Mouse (Mus musculus) induced T-regulatory cell, adult 2 months (primary cell): Measurements from ENCODE around the gene Slc44a2.

ENCODE experiments used
- DNase-seq: peaks from one replicate; pipeline ENCODE4 v3.0.0-alpha.2; 2012; ENCODE audit warnings: low read depth

The Slc44a2 gene

DNA sequence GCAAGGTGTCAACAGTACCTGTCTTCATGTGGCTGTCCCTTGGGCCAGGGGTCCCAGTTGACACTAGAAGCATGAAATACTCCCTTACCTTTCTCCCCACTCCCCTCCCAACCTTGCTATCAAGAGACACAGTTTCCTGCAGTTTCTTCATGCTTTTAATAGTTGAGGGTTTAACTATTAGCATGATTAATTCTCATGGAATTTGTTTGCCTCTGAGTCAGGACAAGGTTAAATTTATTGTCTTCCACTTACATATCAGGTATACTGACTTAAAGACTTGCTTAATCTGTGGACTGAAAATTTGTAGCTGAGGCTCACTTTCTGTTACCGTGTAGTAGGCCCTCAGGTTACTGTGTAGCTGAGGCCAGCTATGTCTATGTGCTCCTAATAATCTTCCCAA lies 13.0 kb downstream of the Slc44a2 start:
- no peak for DNase-seq

DNA sequence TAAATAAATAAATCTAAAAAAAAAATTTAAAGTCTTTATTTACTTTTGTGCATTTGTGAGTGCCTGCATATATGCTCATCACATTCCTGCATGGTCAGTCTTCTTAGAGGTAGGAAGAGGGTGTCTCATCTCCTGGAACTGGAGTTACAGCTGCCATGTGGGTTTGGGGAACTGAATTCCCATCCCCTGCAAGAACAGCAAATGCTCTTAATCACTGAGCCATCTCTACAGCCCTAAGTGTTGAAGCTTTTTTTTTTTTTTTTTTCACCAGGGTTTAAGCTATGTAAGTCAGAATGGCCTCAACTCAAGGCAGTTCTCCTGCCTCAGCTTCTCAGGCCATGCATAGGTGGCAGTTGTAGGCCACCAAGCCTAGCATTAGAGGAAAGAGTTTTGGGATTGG lies 14.2 kb downstream of the Slc44a2 start:
- DNase-seq: no peak

DNA sequence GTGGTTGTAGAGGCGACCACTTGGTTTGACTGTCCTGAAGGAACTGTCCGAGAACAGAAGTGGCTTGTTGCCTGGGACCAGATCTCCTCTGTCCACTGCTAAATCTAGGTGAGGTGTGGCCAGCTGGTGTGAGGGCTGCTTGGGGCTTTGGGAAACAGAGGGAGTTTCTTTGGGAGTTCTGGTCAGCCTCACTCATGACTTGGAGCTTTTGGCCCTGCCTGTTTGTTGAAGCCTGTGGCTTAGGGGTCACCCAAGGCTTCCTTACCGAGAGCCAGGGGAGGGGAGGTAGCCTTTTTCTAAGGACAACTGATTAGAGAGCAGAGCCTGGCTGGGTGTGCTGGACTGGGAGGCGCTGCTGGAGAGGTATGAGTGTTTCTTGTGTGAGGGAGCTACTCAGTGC lies 14.9 kb downstream of the Slc44a2 start:
- no peak for DNase-seq

DNA sequence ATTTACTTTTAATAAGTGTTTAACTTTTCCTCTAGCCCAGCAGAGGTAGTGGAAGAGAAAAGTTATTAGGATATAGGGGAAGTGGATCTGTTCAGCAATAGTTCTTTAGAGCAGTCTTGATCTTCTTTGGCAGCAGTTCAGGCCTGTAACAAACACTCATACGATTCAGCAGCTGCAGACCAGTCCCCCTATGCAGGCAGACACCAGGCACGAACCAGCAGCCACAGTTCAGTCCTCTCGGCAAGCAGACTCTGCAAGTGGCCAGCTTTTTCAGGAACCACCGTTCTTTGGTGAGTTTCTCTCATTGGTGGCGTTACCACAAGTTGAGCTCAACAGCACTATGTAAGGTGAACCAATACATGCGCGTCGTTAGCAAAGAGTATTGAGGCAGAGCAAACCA lies 16.0 kb downstream of the Slc44a2 start:
- DNase-seq: no peak

DNA sequence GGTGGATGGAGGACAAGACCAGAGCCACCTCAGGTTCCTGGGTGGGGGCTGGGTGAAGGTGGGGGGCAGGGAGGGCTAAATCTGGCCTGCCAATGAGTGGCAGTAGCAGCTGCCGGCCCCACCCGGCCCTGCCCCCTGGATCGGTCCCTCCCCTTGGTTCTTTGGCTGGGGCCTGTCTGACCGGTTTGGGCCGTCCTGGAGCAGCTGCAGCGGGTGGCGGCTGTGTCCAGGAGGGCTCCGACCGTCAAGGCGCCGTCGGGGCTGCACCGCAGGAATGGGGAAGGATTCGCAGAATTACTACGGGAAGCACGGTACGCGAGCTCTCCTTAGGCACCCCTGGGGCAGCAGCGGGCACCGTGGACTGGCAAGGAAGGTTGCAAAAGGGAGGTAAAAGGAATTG lies 17.2 kb downstream of the Slc44a2 start:
- DNase-seq: no peak

DNA sequence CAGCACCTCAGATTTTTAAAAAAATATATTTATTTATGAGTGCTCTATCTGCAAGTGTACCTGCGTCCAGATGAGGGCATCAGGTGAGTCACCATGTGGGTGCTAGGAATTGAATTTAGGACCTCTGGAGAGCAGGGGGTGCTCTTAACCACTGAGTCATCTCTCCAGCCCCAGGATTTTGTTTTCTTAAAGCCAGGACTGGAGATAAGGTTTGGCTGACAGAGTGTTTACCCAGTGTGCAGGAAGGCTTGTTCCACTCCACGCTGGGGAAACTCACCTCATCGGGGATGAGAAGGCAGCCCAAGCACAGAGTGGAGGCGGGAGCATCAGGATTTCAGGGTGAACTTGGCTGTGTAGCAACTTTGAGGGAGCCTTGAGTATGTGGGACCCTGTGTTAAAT lies 19.9 kb downstream of the Slc44a2 start:
- no peak for DNase-seq

DNA sequence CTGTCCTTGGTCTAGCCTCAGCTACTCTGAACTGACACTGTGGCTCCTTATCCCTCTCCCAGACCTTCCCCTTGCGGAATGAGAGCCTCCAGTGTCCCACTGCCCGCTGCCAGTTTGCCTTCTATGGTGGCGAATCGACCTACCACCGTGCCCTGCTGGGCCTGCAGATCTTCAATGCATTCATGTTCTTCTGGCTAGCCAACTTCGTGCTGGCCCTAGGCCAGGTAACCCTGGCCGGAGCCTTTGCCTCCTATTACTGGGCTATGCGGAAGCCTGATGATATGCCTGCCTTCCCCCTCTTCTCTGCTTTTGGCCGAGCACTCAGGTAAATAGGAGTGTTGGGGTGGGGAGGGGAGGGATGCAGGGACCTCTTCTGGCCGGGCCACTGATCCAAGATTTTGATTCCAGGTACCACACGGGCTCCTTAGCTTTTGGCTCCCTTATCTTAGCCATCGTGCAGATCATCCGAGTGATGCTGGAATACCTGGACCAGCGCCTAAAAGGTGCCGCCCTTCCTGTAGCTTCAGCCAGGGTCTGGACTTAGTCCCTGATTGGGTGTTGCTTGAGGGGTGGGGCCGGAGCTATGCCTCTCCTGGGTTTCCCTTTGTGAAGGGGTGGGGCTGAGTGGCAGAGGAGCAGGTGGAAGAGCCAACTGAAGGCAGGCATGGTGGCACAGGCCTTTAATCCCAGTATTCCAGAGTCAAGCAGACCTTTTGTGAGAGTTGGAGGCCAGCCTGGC lies 26.3 kb downstream of the Slc44a2 start:
- no peak for DNase-seq

DNA sequence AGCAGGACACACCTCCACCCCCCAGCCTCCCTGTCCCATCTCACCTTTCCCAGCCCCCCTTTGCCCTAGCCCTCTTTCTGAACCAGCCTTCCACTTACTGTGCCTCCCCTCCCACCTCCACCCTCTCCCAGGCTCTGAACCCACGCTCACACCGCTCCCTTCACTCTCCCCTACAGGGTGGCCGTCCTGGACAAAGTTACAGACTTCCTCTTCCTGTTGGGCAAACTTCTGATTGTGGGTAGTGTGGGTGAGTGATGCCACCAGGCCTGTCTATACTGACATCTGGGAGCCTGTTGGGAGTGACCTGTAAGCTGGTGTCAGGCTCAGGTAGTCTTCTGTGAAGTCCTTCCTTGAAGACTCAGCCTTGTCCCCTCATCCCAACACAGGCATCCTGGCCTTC lies 27.7 kb downstream of the Slc44a2 start:
- DNase-seq: no peak

DNA sequence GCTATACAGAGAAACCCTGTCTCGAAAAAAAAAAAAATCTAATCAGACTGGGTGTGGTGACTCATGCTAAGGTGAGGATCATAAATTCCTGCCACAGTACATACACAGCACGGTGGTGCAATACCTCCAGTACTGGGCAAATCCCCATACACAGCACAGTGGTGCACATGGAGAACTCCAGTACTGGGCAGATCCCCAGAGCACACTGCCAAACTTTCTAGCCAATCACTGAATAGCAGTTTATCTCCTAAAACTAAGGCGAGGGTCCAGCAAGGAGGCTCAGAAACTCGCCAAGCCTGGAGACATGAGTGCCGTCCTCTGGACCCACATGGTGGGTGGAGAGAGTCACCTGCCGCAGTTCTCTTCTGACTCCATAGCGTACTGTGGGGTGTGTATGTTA lies 30.7 kb downstream of the Slc44a2 start:
- DNase-seq: no peak

DNA sequence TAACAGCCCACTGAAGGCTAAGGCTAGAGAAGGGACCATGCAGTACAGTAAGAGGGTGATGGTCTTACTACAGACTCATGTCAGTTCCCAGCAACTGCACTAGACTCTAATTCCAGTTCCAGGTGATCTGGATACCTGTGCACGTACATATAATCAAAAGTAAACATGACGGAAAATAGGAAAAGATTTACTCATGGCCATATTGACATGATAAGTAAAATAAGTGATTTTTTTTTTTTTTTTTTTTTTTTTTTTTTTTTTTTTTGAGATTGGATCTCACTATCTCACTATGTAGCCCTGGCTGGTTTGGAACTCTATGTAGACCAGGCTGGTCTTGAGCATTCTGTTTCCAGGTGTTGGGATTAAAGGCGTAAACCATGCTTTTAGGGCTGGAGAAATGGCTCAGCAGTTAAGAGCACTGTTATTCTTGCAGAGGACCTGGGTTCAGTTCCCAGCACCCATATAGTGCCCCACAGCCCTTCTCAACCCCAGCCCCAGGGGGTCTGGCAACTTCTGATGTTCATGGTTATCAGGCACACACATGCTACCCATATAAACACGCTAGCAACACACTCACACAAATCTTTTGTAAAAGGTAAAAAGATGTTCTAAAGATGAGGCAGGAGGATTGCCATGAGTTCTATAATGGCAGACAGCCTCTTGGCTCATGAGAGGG lies 31.3 kb downstream of the Slc44a2 start:
- no peak for DNase-seq

DNA sequence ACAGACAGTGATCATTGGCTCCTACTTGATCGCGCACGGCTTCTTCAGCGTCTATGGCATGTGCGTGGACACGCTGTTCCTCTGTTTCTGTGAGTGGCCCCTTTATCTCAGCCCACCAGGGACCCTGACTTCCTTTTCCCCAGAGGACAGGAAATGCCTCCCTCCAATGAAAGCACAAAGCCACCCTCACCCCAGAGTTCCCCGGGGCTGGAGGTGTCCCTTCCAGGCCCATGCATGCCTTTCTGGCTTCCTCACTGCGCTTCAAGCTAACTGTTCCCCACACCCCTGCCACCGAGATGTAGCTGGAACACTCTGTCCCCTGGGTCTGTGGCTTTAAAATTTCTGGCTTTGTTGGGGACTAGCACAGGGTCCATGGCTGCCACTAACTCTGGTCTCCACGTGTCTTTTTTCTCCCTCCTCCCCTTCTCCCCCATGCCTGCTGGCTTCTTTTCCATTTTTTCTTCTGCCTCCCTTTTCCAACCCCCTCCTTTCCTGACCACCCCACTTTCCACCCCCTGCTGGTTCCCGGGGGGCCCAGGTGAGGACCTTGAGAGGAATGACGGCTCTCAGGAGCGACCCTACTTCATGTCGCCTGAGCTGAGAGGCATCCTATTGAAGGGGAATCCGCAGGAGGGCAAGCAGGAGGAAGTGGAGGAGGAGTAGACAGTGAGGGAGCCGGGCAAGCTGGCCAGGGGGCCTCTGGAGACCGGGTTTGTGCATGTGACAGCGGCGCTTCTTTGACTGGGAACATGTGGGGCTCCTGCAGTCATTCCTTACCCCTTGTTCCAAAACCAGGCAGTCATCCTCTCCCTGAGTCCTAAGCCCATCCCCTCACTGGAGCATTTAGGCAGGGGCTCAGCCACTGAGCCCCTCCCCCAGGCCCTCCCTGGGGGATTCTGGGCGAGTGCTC lies 32.2 kb downstream of the Slc44a2 start:
- DNase-seq: no peak

DNA sequence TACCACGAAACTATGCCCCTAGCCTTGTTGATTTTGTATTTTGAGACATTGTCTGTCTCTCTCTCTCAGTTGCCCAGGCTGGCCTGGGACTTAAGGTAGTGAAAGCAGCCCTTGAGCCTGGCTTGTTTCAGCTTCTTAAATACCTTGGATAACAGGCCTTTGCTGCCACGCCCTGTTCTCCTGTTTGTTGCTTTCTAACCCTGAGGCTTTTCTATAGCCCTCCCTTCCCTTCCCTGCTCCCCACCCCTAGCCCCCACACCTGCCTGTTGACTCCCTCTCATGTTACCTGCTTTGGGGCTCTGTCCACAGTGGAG lies 32.8 kb downstream of the Slc44a2 start:
- no peak for DNase-seq

DNA sequence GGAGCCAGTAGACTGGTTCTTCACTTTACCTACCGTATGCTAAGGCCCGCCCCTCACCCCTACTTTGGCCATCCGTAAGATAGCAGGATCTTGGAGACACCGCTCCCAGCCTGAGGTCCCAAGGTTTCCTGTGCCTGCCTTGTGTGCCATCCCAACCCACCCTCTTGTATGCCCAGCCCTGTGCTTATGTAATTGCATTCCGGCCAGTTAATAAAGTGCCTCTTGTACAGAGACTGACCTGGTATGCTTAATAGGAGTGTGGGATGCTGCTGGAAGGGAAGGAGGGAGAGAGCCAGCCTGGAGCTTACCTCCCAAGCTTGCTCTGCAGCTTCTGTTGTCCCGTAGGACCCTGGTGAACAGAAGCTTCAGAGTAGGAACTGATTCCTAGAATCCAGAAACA lies 34.3 kb downstream of the Slc44a2 start:
- DNase-seq: no peak

DNA sequence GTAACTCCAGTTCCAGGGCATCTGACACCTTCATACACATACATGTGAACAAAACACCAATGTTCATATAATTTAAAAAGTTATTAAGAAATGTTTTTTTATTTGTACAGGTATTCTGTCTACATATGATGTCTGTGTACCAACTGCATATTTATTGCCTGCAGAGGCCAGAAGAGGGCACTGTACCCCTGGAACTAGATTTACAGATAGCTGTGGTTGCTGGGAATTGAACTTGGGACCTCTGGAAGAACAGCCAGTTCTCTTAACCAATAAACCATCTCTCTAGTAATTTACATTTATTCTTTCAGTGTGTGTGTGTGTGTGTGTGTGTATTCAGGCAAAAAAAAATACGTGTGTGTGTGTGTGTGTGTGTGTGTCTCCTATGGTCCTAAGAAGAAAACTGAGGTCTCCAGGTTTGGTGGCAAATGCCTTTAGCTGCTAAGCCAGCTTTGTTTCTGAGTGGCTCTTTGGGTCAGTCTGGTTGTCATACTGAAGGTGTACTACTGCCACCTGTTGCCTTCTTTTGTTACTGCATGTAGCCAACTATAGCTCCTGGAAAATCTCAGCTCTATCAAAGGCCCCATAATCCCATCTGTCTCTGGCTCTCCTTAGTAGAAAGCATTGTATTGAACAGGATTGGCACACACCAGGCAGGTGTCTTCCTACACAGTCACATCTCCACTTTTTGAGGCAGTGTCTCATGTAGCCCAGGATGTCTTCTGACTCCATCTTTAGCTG lies 36.7 kb downstream of the Slc44a2 start:
- DNase-seq: peak; percentile 88

DNA sequence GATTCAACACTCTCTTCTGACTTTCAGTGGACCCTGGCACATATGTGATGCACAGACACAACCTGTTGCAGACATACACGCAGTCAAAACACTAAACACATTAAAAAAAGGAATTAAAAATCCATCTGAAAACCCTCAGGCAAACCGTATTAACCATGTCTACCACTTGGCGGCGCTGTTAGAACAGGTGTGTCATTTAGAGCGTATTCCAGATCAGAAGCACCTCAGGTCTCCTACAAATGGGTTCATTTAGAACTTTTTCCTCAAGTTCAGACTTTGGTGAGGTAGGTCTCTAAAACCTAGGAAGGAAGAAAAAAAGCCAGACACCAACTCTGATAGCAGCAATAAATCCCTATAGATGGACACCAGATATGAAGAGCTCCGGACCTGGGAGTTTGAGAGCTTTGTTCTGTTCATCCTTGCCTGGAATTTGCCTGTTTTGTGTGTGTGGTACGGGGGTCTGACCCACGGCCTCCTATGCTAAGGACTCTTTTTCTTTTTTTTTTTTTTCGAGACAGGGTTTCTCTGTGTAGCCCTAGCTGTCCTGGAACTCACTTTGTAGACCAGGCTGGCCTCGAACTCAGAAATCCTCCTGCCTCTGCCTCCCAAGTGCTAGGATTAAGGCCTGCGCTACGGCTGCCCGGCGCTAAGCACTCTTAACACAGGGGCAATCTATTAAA lies 46.2 kb downstream of the Slc44a2 start:
- DNase-seq: peak; percentile 94

DNA sequence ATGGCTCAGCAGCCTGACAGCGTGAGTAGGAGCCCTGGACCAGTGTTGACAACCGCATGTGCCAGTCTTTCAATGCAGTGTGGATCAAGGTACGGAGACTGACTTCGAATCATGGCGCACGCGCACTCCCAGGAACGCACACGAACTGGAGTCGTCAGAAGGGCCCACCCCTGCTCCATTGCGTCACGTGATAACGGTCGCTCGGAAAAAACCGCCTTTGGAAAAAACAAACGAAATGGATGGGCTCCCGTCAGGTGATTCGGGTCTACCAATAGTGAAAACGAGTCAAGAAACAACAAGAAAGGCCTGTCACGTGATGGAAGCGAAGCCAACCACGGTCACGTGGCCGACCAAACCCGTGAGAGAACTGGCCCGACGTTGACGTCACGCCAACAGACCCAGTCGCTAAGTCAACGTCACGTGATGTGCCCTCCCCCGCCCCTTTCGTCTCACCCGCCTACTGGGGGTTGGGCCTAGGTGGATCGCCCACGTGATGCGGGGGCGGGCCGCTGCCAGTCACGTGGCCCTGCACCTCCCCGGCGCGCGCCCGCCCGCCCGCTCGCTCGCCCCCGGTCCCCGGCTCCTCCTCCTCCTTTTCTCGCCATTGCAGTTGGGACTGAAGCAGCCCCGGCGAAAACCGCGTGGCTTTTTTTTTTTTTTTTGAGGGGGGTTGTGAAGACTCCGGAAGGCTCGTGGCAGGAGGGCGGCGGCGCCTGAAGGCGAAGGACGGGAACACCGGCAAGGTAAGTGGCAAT lies 47.0 kb downstream of the Slc44a2 start, which contains the start of gene Ilf3:
Ilf3 (plus strand) TSS at position 515 of the 755 bp plus-strand sequence.
- DNase-seq: peak; percentile 100

DNA sequence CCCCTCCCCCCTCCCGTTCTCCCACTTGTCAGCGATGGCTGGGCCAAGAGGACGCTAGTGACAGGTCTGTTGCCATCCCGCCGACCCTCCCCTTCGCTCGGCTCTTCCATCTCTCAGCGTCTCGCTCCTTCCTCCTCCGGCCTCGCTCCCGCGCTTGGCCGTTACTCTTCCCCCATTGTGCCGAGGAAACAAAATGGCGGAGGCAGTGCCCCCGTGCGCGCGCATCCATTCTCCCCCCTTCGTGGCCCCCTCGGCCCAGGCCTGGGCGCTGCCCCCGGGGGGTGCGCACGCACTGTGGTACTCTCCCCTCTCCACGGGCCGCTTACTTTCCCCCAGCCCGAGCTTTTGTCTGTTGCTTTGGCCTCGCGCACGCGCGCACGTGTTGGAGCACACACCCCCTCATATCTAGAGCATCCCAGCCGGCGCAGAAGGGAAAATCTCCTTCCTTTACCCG lies 47.7 kb downstream of the Slc44a2 start:
- peak; percentile 88 for DNase-seq

DNA sequence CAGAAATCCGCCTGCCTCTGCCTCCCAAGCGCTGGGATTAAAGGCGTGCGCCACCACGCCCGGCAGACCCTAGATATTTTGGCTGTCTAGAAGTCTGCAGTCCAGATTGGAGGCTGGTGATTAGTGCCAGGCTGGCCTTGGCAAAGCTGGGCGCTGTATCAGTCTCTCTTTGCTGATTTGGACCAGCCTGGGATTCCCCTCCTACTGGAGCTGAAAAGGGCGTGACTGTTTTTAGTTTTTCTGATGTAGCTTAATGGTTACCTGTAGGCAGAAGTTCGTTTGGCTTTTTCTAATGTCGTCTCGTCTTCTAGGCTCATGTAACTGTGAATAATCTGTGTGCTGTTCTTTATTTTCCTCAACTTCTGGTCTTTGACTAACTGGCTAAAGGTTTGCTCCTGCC lies 48.6 kb downstream of the Slc44a2 start:
- DNase-seq: peak; percentile 59

DNA sequence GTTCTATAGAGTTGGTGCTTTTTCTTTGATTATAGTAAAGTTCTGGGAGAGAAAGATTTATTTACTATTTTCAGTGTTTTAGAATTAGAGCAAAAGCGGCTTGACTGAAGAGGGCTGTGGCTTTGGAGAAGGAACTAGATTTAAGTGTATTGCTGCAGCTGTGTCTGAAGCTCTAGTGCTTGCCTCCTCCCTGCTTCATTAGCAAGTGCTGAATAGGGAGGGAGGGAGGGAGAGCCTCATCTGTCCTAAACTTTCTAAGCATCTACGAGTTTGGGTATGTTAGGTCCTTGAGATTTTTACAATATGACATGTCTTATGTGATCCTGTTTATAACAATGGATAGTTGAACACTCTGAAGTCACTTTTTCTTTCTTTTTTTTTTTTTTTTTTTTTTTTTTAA lies 50.4 kb downstream of the Slc44a2 start:
- no peak for DNase-seq

DNA sequence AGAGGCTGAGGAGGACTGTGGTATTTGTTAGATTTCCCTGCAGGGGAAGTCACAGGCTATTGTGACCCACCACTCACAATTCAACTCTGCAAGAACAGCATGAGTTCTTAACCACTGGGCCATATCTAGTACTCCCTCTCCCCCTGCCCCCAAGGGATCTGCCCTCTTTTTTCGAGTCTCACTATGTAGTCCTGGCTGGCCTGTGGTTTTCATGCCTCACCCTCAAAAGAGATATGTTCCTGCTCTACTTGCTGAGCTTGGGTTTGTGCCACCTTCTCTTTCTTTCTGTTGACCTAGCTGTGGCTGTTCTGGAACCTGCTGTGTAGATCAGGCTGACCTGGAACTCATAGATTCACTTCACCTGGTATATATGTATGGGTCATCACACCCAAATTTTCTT lies 52.0 kb downstream of the Slc44a2 start:
- no peak for DNase-seq

DNA sequence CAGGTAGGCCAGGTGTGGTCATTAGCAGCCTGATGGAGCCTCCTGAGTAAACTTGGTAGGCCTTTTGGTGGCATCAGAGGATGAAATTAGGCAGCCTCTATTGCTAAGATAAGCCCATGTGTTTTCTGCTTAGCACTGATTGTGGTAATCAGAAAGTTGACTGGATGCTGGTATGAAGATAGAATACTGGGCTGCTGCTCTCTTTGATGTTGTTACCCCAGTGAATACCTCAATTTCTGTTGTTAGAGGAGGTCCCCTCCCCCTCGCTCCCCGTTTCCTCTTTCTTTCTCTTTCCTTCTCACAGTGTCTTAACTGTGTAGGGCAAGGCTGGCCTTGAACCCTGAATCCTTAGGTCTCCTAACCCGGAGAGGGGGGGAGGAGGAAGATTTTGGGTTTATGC lies 58.7 kb downstream of the Slc44a2 start:
- peak; percentile 41 for DNase-seq
